ENCODE assay signal across 8 mouse cellular contexts in genomic region chr10:94514091-94514505, GRCm38 (mm10).
DNase-seq lines count a peak whose midpoint lies in the region; ATAC-seq and TF ChIP-seq lines count a peak whose summit lies in the region.

No protein-coding gene starts in this region.

- WGBS in lung, embryonic 14.5 days: 3% methylated on average over 12 of the region's 12 CpGs
- WGBS in embryonic facial prominence, embryonic 13.5 days: 2% methylated on average over 12 of the region's 12 CpGs
- 6% methylated on average over 12 of the region's 12 CpGs for WGBS in intestine, embryonic 15.5 days
- under 1% methylated on average over 12 of the region's 12 CpGs for WGBS in neural tube, embryonic 15.5 days

- peaks cover 9% of the 10 kb centered on the region; the same call in 1 of the 2 replicates for H3K27me3 ChIP-seq in lung, embryonic 14.5 days (ENCODE audit: insufficient read depth, low read length)
- H3K27me3 ChIP-seq in embryonic facial prominence, embryonic 13.5 days: peaks cover 56% of the 10 kb centered on the region
- no peaks in the 10 kb centered on the region for H3K27me3 ChIP-seq in intestine, embryonic 15.5 days (replicated peaks)
- H3K27me3 ChIP-seq in neural tube, embryonic 15.5 days (replicated peaks): 0 out of 2 replicates have a peak, but pooled peaks cover 5% of the 10 kb centered on the region

- peak overlapping the region; percentile 96 for H3K4me2 ChIP-seq in lung, embryonic 14.5 days
- H3K4me2 ChIP-seq in embryonic facial prominence, embryonic 13.5 days: peak overlapping the region; percentile 84
- peak overlapping the region; percentile 82 for H3K4me2 ChIP-seq in intestine, embryonic 15.5 days (replicated peaks)
- H3K4me2 ChIP-seq in neural tube, embryonic 15.5 days: peak overlapping the region; percentile 91

- no peaks in the 10 kb centered on the region for H3K9me3 ChIP-seq in lung, embryonic 14.5 days (ENCODE audit: low read depth, low read length)
- H3K9me3 ChIP-seq in embryonic facial prominence, embryonic 13.5 days: no peaks in the 10 kb centered on the region
- H3K9me3 ChIP-seq in intestine, embryonic 15.5 days: no peaks in the 10 kb centered on the region
- H3K9me3 ChIP-seq in neural tube, embryonic 15.5 days (replicated peaks): no peaks in the 10 kb centered on the region

- peak; percentile 24 for DNase-seq in lung, embryonic 14.5 days
- no peak for DNase-seq in lung, postnatal 25 days (ENCODE audit: low spot score)
- DNase-seq in right cerebral cortex, postnatal 10 days (ENCODE audit: low spot score in 2 of 2): no peak
- no peak for DNase-seq in layer of hippocampus, postnatal 10 days (ENCODE audit: low spot score in 2 of 2)
- no peak for DNase-seq in layer of hippocampus, postnatal 25 days (ENCODE audit: extremely low spot score in 1 of 2, low spot score in 1 of 2)

- ATAC-seq in lung, embryonic 14.5 days (ENCODE audit: insufficient read depth): no peak
- ATAC-seq in embryonic facial prominence, embryonic 13.5 days (ENCODE audit: insufficient number of reproducible peaks, insufficient read depth, low FRiP score, low TSS enrichment, low read depth): no peak
- peak; percentile 24; the same call in 1 of the 2 replicates for ATAC-seq in intestine, embryonic 15.5 days
- no peak for ATAC-seq in neural tube, embryonic 15.5 days (ENCODE audit: low FRiP score)

- no peak for TF ChIP-seq CTCF in lung, embryonic 14.5 days (IDR thresholded peaks at IDR 0.05; ENCODE audit: low read depth)

- peak overlapping the region; percentile 69 for H3K4me3 ChIP-seq in lung, embryonic 14.5 days (ENCODE audit: low read depth, low read length)
- H3K4me3 ChIP-seq in embryonic facial prominence, embryonic 13.5 days: peak overlapping the region; percentile 75
- H3K4me3 ChIP-seq in intestine, embryonic 15.5 days (replicated peaks): peak overlapping the region; percentile 82
- peak overlapping the region; percentile 73 for H3K4me3 ChIP-seq in neural tube, embryonic 15.5 days (replicated peaks)

- no peaks in the 10 kb centered on the region for H3K4me1 ChIP-seq in lung, embryonic 14.5 days (ENCODE audit: insufficient read depth)
- H3K4me1 ChIP-seq in embryonic facial prominence, embryonic 13.5 days: peaks cover 19% of the 10 kb centered on the region
- H3K4me1 ChIP-seq in intestine, embryonic 15.5 days (replicated peaks): 0 out of 2 replicates have a peak, but pooled peaks cover 3% of the 10 kb centered on the region
- H3K4me1 ChIP-seq in neural tube, embryonic 15.5 days: peaks cover 39% of the 10 kb centered on the region

- peak overlapping the region; percentile 75 for H3K9ac ChIP-seq in lung, embryonic 14.5 days
- H3K9ac ChIP-seq in embryonic facial prominence, embryonic 13.5 days: peak overlapping the region; percentile 79
- peak overlapping the region; percentile 78; the same call in 1 of the 2 replicates for H3K9ac ChIP-seq in intestine, embryonic 15.5 days
- H3K9ac ChIP-seq in neural tube, embryonic 15.5 days (replicated peaks): peak overlapping the region; percentile 70; the same call in 1 of the 2 replicates

- H3K27ac ChIP-seq in lung, embryonic 14.5 days (ENCODE audit: low read depth): no peak overlapping the region
- peak overlapping the region; percentile 71; the same call in 1 of the 2 replicates for H3K27ac ChIP-seq in embryonic facial prominence, embryonic 13.5 days
- H3K27ac ChIP-seq in intestine, embryonic 15.5 days: no peak overlapping the region
- H3K27ac ChIP-seq in neural tube, embryonic 15.5 days (replicated peaks): peak overlapping the region; percentile 83

- H3K36me3 ChIP-seq in lung, embryonic 14.5 days (ENCODE audit: insufficient read depth): no peaks in the 10 kb centered on the region
- no peaks in the 10 kb centered on the region for H3K36me3 ChIP-seq in embryonic facial prominence, embryonic 13.5 days
- no peaks in the 10 kb centered on the region for H3K36me3 ChIP-seq in intestine, embryonic 15.5 days
- no peaks in the 10 kb centered on the region for H3K36me3 ChIP-seq in neural tube, embryonic 15.5 days

Comparison
In these comparisons a context has a peak if more than half of its experiments do, and no peak if none do; other contexts are left out.
1. H3K27ac ChIP-seq: peak in embryonic facial prominence, embryonic 13.5 days (single experiment) and neural tube, embryonic 15.5 days (single experiment); none in lung, embryonic 14.5 days (single experiment) and intestine, embryonic 15.5 days (single experiment).
2. Peak in every context shown above with its lines, with median percentiles within 50 percentile points of each other: H3K4me2 ChIP-seq, H3K4me3 ChIP-seq and H3K9ac ChIP-seq.